Mouse (Mus musculus) macrophage (primary cell): ENCODE data around the gene Fos. TPM values are rescaled to one million over a fixed set of nuclear protein-coding genes. Genes with fewer than 3 reads are reported as not detected.

ENCODE experiments used
- H3K27ac ChIP-seq: fragments of 350-480 bp; formaldehyde crosslinking; 2 replicates; pipeline ENCODE4 v1.9.0; 2021
- H3K36me3 ChIP-seq: fragments of 350-480 bp; formaldehyde crosslinking; 2 replicates; pipeline ENCODE4 v1.9.0; 2021; ENCODE audit errors: inconsistent target
- H3K4me3 ChIP-seq: fragments of 350-480 bp; formaldehyde crosslinking; 2 replicates; pipeline ENCODE4 v1.9.0; 2021; ENCODE audit errors: inconsistent target
- H3K79me2 ChIP-seq: fragments of 350-480 bp; formaldehyde crosslinking; 2 replicates; pipeline ENCODE4 v1.9.0; 2021; ENCODE audit errors: inconsistent target
- WGBS: methylation state at CpG from one replicate; pipeline ENCODE4 v1.1.7; 2026; ENCODE audit warnings: inconsistent platforms; ENCODE audit not compliant: missing documents; 5-methylcytosine and 5-hydroxymethylcytosine counted together
- polyA plus RNA-seq: library from polyadenylated mRNA; stranded (reverse); fragments of 250-400 nt; gene quantifications from 3 replicates; pipeline ENCODE4 v1.2.4, GENCODE M21; 2018; ENCODE audit warnings: inconsistent platforms

The Fos gene
- polyA plus RNA-seq, 1 experiment from 2014 or later, result 21.8 TPM

DNA sequence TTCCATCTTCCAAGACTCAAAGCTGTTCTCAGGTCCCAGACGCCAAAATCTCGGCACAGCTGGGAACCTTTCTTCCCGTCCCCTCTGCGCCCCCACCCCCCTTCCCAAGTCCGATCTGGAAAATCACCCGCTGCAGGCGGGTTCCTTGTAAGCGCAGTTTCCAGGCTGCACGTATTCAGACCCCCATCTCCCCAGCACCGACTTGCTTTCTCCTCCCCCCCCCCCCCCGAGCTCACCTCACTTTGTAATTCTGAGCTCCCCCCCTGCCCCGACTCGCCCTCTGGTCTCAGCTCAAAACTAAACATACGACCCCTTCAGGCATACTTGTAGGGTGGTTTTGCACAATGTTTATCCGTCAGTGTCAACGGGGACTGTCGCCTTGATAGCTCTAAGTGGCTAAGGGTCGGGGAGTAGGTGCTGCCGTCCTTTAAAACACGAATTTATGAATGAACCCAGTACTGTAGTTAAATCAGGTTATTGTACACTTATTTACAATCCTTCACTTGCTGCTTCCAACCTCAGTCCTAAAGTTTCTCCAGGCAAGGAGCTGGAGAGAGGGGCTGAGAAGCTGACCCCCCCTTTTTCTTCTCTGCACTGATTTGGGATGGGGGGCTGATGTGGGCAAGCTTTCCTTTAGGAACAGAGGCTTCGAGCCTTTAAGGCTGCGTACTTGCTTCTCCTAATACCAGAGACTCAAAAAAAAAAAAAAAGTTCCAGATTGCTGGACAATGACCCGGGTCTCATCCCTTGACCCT, 857 bp upstream of the Fos start:
- Histone ChIP-seq H3K79me2 (peaks cover 33% of the 10 kb centered on the region), H3K27ac (peak overlapping the region; percentile 95)
- WGBS, result 4% methylated on average over 20 of the region's 23 CpGs

GRCm38 (mm10) chr12:85474298-85475231, 875 bp downstream of the Fos start:
- Histone ChIP-seq H3K4me3 (peak overlapping the region; percentile 85), H3K36me3 (no peaks in the 10 kb centered on the region; the same call in none of the 2 replicates), H3K79me2 (peaks cover 33% of the 10 kb centered on the region), H3K27ac (peak overlapping the region; percentile 95)
- 3% methylated on average over 47 of the region's 49 CpGs for WGBS

More for the DNA sequence above, 857 bp upstream of the Fos start:
- Histone ChIP-seq H3K4me3 (peak overlapping the region; percentile 85), H3K36me3 (no peaks in the 10 kb centered on the region; the same call in none of the 2 replicates)

DNA sequence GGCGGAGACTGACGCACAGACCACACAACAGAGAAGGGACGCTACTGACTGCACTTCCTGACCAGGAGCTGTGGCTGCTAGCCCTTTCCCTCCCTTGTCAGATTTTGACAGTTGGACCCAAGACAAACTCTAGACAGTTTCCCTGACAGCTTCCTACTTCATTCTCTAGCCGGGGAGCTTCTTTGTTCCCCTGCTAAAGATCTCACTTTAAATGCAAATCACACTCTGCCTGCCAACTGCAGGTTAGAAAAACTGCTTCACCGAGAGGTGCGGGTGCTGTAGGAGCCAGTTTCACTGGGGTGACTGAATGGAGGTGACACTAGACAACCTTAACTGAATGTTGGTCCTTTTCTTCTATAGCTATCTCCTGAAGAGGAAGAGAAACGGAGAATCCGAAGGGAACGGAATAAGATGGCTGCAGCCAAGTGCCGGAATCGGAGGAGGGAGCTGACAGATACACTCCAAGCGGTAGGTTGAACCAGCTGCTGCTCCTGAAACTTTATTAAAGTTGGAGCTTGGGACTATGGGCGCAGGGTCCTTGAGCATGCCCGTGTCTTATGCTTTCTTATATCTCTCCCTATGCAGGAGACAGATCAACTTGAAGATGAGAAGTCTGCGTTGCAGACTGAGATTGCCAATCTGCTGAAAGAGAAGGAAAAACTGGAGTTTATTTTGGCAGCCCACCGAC, 1.7 kb downstream of the Fos start:
- Histone ChIP-seq H3K27ac (no peak overlapping the region), H3K79me2 (peaks cover 33% of the 10 kb centered on the region), H3K4me3 (peak overlapping the region; percentile 85), H3K36me3 (no peaks in the 10 kb centered on the region; the same call in none of the 2 replicates)
- 66% methylated on average over 15 of the region's 16 CpGs for WGBS

DNA sequence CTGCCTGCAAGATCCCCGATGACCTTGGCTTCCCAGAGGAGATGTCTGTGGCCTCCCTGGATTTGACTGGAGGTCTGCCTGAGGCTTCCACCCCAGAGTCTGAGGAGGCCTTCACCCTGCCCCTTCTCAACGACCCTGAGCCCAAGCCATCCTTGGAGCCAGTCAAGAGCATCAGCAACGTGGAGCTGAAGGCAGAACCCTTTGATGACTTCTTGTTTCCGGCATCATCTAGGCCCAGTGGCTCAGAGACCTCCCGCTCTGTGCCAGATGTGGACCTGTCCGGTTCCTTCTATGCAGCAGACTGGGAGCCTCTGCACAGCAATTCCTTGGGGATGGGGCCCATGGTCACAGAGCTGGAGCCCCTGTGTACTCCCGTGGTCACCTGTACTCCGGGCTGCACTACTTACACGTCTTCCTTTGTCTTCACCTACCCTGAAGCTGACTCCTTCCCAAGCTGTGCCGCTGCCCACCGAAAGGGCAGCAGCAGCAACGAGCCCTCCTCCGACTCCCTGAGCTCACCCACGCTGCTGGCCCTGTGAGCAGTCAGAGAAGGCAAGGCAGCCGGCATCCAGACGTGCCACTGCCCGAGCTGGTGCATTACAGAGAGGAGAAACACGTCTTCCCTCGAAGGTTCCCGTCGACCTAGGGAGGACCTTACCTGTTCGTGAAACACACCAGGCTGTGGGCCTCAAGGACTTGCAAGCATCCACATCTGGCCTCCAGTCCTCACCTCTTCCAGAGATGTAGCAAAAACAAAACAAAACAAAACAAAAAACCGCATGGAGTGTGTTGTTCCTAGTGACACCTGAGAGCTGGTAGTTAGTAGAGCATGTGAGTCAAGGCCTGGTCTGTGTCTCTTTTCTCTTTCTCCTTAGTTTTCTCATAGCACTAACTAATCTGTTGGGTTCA, 2.5 kb downstream of the Fos start:
- no peak overlapping the region for H3K4me3 ChIP-seq
- WGBS, result 92% methylated on average over 23 of the region's 23 CpGs
- peaks cover 33% of the 10 kb centered on the region for H3K79me2 ChIP-seq
- no peak overlapping the region for H3K27ac ChIP-seq
- H3K36me3 ChIP-seq, result no peaks in the 10 kb centered on the region; the same call in none of the 2 replicates

GRCm38 (mm10) chr12:85477219-85477618, 3.5 kb downstream of the Fos start:
- no peak overlapping the region for H3K27ac ChIP-seq
- 89% methylated on average over 4 of the region's 4 CpGs for WGBS
- H3K4me3 ChIP-seq, result no peak overlapping the region
- peaks cover 33% of the 10 kb centered on the region for H3K79me2 ChIP-seq
- no peaks in the 10 kb centered on the region; the same call in none of the 2 replicates for H3K36me3 ChIP-seq

DNA sequence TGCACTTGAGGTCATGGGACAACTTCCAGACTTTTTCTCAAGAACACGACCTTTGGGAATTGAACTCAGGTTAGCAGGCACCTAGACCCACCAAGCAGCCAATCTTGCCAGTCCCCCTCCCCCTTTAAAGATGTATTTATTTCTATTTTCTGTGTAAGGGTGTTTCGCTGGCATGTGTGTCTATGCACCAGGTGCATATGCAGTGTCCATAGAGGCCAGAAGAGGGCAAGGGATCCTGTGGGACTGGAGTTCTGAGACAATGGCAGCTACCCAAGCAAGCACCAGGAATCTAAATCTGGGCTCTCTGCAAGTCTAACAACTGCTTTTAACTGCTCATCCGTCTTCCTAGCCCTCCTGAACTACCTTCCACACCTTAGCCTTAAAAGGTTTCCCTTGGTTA, 4.1 kb downstream of the Fos start:
- Histone ChIP-seq H3K79me2 (peaks cover 33% of the 10 kb centered on the region), H3K4me3 (no peak overlapping the region), H3K27ac (no peak overlapping the region), H3K36me3 (no peaks in the 10 kb centered on the region; the same call in none of the 2 replicates)
- 100% methylated on average over 3 of the region's 3 CpGs for WGBS

GRCm38 (mm10) chr12:85478696-85479095, 5.0 kb downstream of the Fos start:
- no peaks in the 10 kb centered on the region; the same call in none of the 2 replicates for H3K36me3 ChIP-seq
- no peak overlapping the region for H3K27ac ChIP-seq
- 87% methylated on average over 7 of the region's 7 CpGs for WGBS
- peaks cover 32% of the 10 kb centered on the region for H3K79me2 ChIP-seq
- no peak overlapping the region for H3K4me3 ChIP-seq

GRCm38 (mm10) chr12:85479190-85479589, 5.5 kb downstream of the Fos start:
- no peak overlapping the region for H3K4me3 ChIP-seq
- H3K36me3 ChIP-seq, result no peaks in the 10 kb centered on the region; the same call in none of the 2 replicates
- 48% methylated on average over 3 of the region's 3 CpGs for WGBS
- no peak overlapping the region for H3K27ac ChIP-seq
- peaks cover 27% of the 10 kb centered on the region for H3K79me2 ChIP-seq

DNA sequence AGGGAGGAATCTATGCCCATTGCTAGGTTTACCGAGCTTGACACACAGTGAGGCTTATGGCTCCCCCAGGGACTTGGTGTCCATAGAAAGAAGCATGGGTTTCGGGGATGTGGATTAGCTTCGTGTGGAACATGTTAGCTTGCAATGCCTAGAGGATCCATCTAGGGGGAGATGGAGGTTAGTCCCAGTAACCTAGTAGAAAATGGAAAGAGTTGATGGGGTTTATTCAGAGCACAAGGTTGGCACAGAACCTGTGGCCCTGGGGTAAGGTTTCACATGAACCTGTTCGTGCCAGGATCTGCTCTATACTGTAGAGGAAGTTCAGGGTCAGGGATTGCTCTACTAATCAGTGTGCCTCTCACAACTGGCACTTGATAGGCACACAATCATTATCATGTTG, 9.5 kb downstream of the Fos start:
- 55% methylated on average over 4 of the region's 4 CpGs for WGBS
- Histone ChIP-seq H3K36me3 (no peaks in the 10 kb centered on the region), H3K4me3 (no peak overlapping the region), H3K79me2 (no peaks in the 10 kb centered on the region), H3K27ac (no peak overlapping the region)

DNA sequence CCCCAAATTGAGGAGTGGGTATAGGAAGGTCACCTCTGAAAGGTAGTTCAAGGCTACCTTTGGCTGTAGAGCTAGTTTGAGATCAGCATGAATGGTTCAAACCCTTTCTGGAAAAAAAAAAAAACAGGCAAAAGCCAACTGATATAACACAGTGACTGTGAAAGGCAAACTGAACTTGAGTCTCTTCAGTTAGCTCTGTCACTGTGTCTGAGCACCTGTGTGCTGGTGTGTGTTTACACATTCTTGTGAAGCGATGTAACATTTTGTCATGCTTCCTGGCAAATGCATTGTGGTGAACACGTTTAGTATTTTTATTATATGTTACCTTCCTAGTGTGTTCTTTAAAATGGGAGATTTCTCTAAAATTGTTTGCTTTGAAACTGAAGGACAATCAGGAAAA, 11.0 kb downstream of the Fos start:
- H3K27ac ChIP-seq, result no peak overlapping the region
- no peaks in the 10 kb centered on the region for H3K36me3 ChIP-seq
- WGBS, result 85% methylated on average over 2 of the region's 2 CpGs
- no peak overlapping the region for H3K4me3 ChIP-seq
- no peaks in the 10 kb centered on the region for H3K79me2 ChIP-seq

DNA sequence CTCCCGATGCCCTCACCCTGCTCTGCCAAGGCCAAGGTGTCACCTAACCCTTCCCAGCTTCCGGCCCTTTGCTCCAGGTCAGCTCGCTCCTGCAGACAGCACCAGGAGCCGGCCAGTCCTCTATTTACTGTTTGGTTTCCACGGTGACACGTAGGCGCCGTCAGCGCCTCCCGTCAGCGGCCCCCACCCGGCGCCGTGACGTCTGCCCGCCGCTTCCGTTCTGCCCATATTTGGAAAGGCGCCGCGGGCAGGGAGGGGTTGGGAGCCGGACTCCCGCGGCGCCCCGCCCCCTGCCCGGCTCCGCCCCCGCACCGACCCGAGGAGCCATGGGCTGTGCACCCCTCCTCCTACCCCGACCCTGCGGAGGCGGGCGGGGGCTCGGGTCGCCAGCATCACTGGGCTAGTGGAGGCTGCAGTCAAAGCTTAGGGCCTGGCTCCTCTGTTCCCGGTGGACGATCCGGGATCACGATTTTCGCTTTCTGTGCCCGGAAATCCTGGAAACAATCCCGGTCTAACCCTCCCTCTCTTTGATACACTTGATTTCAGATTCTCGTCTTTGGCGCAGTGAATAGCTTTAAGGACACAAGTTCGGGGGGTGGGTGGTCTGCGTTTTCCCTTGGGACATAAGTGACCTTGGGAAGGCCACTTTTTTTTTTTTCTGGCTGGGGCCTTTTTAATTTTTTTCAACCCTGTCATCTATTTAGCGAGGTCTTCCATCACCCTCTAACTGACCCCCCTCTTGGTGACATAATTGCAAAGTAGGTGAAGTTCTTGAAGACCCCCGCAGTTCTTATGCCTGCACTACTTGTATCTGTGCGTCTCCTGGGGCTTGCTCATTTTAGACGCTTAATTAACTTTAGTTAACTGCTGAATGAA, 12.4 kb downstream of the Fos start:
- Histone ChIP-seq H3K27ac (peak overlapping the region; percentile 85), H3K36me3 (no peaks in the 10 kb centered on the region), H3K4me3 (peak overlapping the region; percentile 62), H3K79me2 (no peaks in the 10 kb centered on the region)
- WGBS, result under 1% methylated on average over 45 of the region's 52 CpGs

GRCm38 (mm10) chr12:85486766-85487069, 13.0 kb downstream of the Fos start:
- 0% methylated on average over 20 of the region's 20 CpGs for WGBS
- H3K27ac ChIP-seq, result peak overlapping the region; percentile 85

GRCm38 (mm10) chr12:85487545-85488141, 14.0 kb downstream of the Fos start:
- H3K4me3 ChIP-seq, result peak overlapping the region; percentile 62

More at GRCm38 (mm10) chr12:85486766-85487069, 13.0 kb downstream of the Fos start:
- Histone ChIP-seq H3K79me2 (no peaks in the 10 kb centered on the region), H3K36me3 (no peaks in the 10 kb centered on the region), H3K4me3 (peak overlapping the region; percentile 62)

More at GRCm38 (mm10) chr12:85487545-85488141, 14.0 kb downstream of the Fos start:
- peak overlapping the region; percentile 85 for H3K27ac ChIP-seq
- no peaks in the 10 kb centered on the region for H3K36me3 ChIP-seq
- H3K79me2 ChIP-seq, result no peaks in the 10 kb centered on the region
- 5% methylated on average over 12 of the region's 12 CpGs for WGBS
